Mouse (Mus musculus): Measurements from ENCODE around the gene Tmem129.
A peak's percentile ranks its signal among the peaks of the same experiment; 100 is the strongest.

Gene Tmem129

DNA sequence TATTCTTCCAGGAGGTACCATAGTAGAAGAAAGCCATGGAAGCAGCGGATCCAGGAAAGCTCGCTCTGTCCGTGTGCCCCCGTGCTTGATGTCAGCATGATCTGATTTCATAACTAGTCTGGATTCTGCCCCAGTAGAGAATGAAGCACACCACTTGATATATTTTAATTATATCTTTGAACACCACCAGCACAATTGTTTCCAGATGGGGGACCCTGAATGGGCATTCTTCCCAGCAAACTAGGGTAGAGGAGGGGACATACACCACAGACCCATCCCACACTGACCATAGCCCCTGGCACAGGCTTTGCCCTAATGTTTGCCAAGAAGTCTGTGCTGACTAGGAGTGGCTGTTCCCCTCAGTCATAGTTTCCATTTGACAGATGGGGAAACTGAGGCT lies 26.7 kb upstream of the Tmem129 start:
- DNase-seq, result no peak

DNA sequence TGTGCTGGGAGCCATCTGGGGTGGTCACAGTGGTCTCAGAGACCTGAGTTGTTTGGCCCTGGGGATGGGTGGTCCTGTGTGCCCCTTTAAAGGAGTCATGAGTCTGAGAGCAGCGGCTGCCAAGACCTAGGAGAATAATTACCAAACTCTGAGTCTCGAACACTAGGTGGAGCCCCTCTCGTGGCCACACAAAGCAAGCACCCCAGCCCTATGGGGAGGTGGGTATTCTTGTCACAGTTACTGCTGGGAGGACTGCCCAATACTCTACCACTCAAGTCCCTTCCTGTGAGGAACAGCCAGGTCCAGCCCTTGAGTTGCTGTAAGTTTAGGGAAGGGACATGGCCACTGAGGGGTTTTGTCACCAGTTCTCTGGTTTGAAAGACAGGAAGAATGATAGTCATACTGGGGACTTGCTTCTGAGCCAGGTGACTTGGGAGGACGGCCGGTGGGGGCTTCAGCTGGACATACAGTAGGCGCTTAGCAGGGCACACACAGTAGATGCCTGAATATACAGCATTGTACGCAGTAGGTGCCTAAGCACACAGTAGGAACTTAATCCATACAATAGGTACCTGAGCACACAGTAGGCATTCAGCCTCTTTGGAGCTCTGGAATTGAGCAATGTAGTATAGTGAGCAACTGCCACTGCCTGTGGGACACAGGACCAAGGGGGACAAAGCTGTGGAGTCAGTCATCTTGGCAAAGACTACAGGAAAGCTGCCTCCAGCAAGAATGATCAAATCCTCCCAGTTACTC lies 25.9 kb upstream of the Tmem129 start:
- peak in 1 of 2 experiments; percentile 37 for DNase-seq

DNA sequence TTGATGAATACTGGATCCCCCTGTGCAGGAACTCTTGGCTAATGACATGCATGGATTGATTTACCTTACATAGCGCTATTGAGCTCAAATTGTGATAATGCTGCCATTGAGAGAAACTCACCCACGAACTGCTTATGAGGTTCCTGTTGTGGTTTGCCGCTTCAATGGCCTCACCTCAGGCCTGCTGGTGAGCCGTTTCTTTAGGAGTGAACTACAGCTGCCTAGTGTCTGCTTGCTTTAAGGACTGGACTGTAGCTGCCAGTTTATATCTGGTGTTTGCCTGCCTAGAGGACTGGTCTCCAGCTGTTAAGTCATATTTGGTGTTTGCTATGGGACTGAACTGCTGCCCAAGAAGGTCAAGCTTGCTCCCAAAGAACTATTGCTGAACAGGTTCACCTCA lies 24.7 kb upstream of the Tmem129 start:
- no peak for DNase-seq

DNA sequence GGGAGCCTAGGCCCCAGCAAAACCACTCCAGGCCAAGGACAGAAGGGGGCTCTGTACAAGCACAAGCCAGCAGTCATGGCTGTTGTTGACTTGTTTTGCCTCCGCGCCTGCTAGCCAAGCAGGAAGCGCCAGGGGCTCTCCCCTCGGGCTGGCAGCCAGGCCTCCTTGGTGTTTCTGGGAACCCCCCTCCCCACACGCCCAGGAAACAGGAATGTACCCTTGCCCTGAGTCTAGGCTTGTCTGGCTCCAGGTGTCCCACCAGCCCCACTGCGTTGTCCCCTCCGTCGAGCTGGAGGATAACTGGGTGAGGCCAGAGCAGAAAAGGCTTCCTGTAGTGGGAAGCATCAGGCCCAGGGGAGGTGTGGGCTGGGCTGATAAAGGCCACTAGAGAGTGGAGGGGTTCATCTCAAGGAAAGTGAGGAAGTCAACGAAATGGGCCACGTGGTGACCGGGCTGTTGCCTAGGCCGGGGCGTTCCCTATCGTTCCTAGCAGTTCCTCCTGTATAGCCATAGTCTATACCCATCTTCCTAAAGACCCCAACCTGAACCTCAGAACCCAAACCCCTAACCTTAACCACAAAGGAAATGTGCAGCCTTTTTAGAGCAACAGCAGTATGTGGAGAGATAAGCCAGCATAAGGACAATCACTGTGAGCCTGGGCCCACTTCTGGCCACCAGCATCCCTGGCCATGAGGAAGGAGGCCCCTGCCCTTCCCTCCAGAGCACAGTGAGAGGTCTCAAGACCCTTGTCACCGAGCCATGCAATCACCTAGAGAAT lies 23.6 kb upstream of the Tmem129 start:
- DNase-seq, result no peak

DNA sequence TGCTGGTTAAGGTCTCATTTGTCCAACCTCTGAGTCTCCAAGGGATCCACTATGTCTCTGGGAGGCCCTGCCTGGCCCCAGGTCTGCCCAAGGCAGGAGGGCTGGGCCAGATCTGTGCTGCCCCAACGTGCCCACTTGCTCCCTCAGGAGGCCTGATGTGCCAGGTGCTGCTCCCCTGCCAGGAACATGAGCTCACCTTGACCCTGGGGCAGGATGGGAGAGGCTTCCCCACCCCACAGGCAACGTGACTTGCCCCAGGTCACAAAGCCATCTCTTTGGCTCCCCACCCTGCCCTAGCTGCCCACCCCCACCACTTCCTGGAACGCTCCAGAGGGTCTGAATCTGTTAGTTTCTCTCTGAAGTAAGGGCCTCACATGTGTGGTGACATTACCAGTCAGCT lies 22.8 kb upstream of the Tmem129 start:
- DNase-seq, result no peak

DNA sequence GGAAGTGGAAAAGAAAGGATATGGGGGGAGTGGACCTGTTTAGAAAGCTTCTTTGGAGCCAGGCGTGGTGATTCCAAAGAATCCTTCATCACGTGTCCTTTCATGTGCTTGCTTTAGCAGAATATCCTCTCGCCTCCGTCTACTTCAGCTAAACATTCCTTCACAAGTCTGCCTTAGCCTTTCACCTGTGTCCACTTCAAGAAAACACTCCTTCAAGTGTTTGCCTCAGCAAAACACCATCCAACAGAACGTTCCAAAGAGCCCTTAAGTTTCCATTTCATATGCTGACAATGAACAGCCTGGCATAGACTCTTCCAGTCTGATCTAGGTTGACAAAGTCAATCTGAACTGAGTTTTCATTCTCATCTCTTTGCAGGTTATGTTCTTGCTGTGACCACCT lies 20.0 kb upstream of the Tmem129 start:
- no peak for DNase-seq

DNA sequence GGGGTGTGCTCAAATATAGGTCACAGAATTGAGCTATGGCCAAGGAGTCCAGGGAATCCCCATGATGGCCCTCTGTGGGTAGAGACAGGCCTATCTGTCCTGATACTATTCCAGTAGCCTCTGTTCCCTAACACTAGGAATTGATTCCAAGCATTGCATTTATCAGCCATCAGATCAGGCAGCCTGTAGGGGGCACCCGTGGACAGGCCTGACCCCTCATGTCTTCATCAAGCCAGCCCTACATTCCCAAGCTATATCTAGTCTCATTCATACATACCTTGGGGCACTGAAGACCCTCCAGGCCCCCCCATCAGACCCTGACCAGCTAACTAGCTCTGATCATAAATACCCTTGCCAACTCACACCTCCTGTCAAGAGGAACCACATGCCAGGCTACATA lies 17.7 kb upstream of the Tmem129 start:
- DNase-seq, result peak; percentile 46 to 72

DNA sequence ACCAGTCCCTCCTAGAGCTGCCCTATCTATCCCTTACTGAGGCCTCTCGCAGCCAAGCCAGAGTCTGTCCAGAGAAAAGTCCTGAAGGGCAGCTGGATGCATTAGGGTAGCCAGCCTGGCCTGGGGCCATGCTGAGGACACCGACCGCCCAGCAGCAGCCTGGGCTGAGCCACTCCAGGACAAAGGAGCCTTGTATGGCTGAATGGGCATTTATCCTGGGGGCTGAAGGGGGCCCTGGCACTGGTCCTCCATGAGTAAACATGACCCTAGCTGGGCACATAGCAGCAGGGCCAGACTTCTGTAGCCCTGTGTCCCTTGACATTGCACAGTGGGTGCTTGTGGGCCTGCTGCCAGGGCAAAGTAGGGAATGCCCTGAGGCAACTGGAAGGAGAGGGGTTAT lies 16.2 kb upstream of the Tmem129 start:
- peak in 1 of 2 experiments; percentile 44 for DNase-seq

DNA sequence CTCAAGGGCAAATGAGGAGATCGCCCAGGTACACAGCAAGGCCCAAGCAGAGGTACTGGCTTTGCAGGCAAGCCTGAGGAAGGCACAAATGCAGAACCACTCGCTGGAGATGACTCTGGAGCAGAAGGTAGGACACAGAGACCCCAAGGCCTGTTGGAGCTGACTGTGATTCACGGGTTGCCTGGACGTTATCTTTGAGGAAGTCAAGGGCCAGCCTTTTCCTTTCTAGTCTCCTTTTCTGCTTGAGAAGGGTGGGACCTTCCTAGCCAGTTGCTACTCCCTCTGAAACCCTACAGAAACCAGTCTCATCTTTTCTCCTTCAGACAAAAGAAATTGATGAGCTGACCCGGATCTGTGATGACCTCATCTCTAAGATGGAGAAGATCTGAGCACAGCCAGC lies 13.4 kb upstream of the Tmem129 start:
- no peak for DNase-seq

DNA sequence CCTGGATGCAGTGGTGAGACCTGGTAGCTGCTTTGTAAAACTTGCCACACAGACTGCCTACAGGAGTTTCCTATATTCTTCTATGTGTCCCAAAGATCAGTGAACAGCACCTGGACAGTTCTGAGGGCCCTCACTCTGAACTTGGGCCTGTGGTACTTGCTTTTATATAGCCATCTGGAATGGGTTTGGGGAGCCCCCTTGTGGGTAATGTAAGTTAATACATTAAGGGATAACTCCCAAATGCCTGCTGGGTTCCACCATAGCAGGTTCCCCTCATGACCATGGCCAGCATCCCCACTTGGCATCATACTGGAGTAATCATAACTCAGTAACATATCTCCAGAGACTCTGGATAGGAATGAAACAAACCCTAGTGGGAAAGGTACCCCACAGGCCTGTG lies 10.0 kb upstream of the Tmem129 start:
- DNase-seq, result peak in 1 of 2 experiments; percentile 24

DNA sequence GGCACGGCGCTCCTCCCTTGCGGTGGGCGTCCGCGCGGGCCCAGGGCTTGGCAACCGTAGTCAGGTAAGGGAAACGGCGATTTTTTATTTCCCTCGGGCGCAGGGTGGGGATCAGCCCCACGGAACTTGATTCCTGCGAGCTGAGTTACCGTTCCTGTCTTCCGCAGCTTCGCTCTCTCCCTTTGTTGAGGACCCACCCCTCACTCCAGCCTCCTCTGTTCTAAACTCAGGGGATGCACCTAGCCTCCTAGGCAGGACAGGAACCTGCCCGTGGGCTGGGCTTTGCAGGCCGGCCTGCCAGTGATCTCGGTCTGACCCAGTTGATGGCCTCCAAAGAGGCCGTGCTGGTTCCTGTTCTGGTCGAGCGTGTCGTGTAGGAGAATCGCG lies 441 bp upstream of the Tmem129 start:
- DNase-seq, result no peak

DNA sequence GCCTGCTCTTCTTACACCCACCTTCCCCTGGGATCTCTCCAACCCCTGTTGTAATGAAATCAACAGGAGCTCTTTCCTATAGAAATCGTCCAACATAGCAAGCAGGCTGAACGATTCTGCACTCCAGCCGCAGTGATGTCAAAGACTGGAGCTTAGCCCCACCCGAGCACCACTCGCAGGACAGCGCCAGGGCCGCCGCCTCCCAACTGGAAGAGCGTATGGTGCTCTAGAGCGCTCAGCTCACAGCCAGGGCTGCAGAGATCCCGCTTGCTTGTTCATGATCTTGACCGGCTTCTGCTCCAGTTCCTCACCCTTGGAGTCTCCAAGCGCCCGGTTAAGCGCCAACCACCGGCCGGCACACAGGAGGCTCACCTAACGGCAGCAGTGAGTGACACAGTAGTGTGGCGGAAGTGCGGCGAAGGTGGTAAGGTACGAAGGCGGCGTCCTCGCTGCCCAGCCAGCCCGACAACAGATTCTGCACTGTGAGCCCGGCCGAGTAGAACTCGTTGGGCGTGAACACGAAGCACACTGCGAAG lies 897 bp downstream of the Tmem129 start:
- DNase-seq, result no peak

DNA sequence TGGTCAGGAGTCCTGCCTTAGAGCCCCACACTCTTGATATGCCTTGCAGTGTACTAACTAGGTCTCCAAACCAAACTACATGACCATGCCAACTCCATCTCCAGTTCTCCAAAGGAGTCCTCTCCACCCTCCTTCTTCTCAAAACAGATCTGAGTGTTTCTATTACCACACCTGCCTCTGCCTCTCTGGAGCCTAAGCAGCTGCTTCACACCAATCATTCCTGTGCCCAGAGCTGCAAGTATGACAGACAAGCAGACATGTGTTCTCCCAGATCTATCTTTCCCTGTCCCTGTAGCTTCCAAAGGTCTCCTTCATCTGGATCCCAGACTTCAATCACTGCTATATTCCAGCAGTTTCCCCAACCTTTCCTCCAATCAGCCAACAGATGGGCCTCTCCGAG lies 1.5 kb downstream of the Tmem129 start:
- no peak for DNase-seq

DNA sequence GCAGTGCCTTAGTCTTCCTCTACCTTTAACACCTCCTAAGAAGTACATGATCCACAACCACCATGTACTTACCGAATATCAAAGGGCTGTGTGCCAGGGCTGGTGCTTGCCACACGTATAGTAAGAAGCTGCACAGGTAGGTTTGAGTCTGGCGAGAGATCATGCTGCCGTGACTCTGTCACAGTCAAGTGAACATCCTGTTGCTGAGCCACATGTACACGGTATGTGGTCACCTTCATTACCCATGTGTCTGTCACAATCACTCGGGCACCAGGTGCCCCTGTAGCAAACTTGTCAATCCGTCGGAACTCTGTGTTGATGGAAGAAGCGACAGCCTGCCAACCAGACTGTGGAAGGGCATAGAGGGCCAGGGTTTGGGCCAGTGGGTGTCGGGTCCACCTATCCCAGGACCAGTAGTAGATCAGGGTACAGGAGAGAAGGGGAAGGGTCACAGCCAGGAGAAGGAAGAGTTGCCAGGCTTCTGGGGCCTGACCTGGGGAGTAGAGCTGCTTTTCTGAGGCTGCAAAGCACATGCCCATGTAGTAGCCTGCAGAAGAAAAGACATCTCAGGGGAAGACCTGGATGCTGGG lies 2.9 kb downstream of the Tmem129 start:
- DNase-seq, result peak in 1 of 2 experiments; percentile 17

DNA sequence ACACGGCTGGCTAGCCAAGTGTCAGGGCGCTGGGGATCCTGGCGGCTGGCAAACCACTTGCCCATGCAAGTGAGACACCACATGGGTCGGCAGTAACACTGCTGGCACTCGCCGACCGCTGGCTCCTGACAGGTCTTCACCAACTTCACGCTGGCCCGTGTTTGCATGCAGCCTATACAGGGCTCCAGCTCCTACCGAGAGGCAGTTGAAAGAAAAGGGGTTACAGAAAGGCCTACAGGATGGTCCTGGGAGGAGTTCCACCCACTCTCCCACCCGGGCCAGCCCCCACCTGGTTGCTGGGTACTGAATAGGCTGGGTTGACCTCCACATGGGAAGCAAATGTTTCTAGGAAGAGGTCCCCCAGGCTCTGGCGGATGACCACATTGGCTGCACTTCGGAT lies 3.8 kb downstream of the Tmem129 start:
- peak in 1 of 2 experiments; percentile 27 for DNase-seq

DNA sequence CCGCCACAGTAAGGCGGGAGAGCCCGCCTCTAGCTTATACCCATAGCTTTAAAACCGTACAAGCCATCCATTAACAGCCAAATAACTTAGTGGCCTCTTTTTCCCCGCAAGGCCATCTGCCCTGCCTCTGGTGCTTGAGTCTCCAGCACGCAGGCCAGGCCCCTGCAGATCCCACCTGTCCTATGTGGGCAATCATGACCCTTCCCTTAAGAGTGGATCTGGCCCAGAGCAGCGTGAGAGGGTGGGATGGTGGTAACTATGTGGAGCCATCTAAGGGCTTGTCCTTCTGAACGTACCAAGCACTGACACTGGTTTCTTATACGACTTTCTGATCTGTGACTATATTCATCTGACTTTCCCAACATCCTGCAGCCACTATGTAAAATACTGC lies 5.4 kb downstream of the Tmem129 start:
- DNase-seq, result no peak

DNA sequence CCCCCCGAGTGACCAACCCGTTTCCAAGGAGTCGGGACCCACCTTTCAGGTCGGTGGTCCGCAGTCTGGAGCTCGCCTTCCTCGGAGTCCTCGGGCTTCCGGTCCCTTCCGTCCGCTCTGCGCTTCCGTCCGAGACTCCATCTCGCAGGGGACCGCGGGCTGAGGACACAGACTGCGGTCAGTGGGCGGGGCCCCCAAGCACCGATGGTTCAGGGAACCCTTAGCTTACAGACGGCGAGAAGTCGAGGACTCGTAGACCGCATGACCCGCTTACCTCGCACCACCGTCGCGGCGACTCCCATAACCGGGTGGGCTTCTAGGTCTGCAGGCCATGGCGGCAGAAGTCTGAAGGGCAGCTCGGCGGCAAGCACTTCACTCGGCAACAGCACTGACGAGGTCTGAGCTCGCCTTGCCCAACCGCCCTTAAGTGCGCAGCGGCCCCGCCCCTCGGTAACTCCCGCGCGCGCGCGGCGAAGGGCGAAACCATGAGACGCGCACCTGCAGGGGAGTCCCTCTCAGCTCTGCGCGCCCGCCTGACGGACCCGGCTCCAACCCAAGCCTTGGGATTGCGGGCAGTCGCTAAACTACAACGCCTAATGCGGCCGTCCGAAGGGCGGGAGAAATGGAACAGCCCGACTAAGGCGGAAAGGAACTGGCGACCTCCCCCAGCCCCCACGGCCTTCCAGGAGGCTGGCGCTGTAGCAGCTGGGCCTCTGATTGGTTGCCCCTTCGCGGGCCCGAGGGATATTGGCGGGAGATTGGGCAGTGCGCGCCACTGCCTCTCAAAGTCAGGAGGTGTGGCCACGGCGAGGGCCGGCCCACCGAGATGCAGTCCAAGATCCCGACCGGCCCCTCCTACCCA lies 6.1 kb downstream of the Tmem129 start, which contains the start of gene Slbp:
TSS of gene Slbp (minus strand) at position 654 of the 862 bp plus-strand sequence.
- DNase-seq, result peak; percentile 96 to 97

DNA sequence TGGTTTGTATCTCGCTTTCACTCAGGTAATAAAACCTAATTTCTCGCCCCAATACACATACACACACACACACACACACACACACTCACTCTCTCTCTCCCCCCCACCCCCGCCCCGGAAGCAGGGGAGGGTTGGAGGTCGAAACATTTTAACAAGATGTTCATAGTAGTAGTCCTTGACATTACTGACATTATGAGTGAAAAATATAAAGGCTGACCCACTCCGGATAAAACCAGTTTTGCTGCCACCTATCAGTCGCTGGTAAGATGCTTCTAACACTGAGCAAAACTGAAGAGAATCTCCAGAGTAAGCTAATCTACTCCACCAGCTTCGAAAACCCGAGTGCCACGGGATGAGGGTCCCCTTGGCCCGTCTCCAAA lies 6.7 kb downstream of the Tmem129 start:
- no peak for DNase-seq

DNA sequence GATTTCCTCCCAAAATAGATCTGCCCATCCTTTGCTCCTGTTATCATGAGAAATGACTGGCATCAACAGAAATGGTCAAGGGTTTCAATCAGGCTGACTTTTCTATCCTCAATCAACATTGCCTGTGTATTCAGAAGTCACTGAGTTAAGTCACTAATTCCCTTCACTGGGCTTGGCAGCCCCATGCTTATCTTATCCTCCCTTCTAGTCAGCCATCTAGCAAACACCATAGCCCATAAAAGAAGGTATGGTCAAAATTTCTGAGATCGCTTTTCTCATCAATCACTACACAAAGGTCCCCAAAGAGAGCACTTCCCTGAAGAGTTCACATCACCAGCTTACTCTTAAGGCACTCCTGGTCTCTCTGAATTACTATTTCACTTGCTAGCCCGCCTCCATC lies 7.2 kb downstream of the Tmem129 start:
- no peak for DNase-seq

DNA sequence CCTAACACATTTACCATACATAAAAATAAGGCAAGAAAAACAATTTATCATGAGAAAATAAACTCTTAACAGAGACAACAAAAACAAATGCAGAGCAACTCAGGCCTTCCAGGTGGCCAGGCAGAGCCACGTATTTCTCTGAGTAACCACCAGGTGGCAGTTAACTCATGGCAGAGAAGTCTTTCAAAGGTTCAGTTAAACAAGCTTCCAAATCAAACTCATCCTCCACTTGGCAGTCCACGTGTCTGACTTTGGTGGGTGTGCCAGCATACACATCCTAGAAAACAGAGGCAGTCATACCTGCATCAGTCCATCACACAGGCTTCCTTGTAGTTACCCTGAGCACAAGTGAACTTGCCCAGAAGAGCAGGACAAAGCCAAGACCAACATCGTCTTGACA lies 17.6 kb downstream of the Tmem129 start:
- peak; percentile 45 to 67 for DNase-seq

DNA sequence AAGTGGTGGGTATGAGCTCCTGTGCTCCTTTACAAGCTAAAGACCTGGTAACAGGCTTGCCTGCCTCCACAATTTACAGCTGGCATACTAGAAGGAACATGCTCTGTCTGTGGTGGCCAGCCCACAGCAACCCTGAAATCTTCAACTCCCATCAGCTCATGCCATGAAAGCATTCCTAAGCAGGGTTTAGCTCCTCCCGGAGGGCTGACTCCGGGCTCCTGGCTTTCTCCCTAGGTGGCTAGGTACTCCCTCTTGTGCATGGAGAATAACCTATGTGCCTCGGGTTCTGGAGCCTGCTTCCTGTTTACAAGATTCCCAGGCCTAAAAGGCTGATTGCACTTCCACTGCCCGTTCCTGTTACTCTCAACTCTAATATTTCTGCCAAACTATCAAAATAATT lies 19.4 kb downstream of the Tmem129 start:
- DNase-seq, result no peak

DNA sequence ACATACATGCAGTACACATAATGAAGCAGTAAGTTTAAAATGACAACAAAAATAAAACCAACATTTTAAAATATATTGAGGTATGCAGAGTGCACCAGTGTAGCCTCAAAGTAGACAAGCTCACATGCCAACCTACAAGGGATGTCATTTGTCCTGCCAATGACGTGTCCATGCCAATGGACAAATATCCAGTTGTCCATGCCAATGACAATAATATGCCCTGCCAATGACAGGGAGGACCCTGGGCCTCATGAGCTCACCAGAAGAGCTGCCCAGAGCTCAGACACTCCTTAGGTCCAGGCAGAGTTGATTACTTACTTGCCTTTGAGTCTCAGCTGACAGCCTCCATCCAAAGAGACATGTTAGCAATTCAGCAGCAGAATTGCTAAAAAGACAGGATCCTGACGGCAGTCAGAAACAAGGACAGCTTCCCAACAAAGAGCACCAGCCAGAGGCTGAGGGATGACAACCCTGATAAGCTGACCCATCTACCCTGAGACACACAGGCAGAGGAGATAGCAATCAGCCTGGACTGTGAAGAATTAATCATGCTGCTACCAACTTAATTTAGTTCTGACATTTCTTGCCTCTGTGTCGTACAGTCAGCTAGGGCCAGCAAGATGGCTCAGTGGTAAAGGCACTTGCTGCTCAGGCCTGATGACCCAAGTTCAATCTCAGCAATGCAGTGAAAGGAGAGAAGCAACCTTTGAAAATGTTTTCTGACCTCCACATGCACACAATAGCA lies 20.4 kb downstream of the Tmem129 start:
- DNase-seq, result no peak
